Mouse (Mus musculus) layer of hippocampus, postnatal 36 days (tissue): ENCODE measurements at regions not wholly inside any gene's neighbourhood (a gene's known extent, or its start where the extent isn't known, plus 50 kb on each side); places are given as distances from the start of the nearest gene placed in this dataset.
A peak's percentile ranks its signal among the peaks of the same experiment; 100 is the strongest.
"Not testable (repeated sequence)": the region's sequence is repeated elsewhere in the genome, so short reads cannot be mapped to it uniquely, and the experiment has no call there.

Source experiments
- DNase-seq, 2 experiments: peaks; one replicate each; pipeline ENCODE4 v3.0.0; 2022

DNA sequence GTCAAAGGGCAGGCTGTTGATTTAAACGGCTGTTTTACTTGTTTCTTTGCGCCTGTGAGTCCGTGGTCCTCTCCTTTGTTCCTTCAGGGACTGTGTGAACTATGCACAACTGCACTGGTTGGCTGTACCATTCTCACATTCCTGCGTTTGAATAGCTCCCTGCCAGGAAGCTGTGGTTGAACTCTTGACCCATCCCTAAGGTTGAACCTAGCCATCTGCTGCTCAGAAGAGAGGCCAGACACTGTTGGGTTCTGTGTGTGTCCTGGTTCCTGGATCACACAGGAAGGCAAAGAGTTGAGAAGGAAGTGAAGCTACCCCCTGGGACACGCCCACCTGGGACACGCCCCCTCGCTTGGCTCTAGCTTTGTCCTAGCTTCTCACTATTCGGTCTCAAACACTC lies 149.3 kb upstream of the Ubl3 start:
- no peak for DNase-seq

DNA sequence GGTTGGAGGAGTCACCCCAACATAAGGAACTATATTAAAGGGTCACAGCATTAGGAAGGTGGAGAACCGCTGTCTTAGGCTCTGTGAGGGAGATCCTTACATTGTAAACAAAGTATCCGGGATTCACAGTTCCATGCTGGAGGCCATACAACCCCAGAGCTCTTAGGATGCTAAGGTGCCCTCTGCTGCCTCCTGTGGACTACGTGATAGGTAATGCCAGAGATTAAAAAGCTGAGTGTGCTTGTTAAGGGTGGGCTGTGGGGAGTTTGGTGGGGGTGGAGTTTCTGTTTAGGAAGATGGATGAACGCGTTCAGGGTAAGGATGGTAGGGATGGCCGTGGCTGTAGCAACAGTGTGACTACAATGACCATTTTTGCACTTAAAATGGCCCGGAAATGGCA lies 148.4 kb upstream of the Ubl3 start:
- no peak for DNase-seq

DNA sequence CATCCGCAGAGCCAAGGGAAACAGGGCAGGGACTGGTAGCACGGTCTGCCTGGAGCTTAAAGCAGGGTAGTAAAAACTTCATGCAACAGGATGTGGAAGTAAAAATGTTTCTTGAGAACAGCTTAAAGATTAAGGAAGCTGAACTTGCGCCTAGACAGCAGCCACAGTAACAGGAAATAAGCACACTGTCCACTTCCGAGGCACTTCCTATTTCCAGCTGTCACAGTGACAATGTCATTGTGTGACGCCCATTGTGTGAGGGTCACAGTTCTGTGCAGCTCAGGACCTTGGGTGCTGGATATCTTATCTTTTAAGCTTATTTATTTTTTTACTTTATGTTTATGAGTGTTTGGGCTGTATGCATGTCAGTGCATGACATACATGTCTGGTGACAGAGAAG lies 147.7 kb upstream of the Ubl3 start:
- no peak for DNase-seq

DNA sequence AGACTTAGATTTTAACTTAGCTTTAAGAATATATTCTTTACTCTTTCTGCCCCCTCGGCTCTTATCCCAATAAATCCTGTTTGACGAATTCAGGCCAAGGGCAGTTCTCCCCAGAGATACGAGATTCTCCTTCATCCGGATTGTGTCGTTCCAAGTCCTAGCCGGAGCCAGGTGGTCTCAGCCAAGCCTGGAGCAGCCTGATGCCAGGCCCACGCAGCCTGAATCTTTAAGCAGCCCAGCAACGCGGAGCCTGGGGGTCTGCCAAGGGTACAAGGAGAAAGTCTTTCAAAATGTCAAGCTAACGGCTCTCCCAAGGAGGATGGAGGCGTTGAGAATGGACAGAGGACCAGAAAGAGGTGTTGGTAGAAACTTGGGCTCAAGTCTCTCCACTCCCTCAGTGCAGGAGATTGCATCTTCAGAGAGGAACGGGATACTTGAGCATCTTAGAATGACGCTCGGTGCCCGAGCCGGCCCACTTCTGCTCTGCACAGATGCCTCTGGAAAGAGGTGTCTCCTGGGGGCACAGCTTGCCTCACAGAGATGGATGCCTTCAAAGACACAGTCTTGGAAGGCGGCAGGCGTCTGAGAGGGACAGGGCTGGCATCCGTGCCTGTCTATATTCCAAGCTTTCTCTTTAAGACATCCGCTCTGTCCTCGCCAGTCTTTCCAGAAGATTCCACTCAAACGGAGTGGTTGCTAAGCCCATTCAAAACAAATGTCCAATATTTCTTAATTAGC lies 145.2 kb upstream of the Ubl3 start:
- no peak for DNase-seq

DNA sequence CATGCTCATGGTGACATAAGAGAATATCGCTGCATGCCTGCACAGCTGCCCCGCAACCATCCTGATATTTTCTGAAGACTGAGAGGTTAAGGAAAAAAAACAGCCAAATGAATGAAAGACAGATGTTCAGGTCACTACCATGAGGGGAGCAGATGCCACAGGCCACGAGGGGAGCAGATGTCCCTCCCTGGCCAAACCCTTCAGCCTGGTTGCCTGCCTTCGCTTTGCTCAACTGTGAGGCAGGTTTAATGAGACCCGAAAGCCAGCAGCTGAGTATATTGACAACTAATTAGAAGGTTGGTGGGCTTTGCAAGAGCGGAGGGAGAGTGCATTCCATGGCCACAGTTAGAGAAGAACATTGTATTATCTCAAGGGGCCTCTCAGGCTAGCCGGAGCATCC lies 141.8 kb upstream of the Ubl3 start:
- DNase-seq: no peak

DNA sequence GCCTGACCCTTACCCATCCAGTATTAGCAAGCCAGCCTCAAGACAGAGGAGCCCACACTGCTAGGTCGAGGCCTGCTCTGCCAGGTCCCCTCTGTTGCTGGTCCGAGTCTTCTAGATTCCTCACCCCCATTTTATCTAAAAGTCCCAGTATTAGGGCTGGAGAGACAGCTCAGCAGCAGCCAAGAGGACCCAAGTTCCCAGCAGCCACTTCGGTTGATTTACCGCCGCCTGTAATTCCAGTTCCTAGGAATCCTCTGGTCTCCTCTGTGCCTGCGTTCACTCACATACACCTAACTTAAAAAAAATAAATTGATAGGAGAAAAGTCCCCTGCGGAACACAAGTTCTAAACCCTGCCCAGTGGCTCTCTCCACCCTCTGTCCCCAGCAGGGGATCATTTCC lies 138.9 kb upstream of the Ubl3 start:
- no peak for DNase-seq

DNA sequence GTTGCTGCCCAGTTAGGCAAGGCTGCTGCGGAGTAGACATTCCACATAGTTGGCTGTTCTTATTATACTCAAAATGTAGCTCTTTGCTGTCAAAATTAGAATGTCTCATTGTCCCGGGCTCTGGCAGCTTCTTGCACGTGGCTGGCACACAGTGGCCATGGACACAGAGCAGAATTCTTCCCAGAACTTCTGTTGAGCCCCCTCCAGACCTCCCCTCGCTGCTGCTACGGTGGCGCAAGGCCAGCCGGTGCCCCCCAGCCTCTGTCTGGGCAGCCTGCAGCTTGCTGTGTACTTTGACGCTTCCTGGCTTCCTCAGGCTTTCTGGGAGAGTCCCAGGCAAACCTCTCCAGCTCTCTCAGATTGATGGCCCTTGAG lies 138.2 kb upstream of the Ubl3 start:
- DNase-seq: peak in 1 of 2 experiments; percentile 16

DNA sequence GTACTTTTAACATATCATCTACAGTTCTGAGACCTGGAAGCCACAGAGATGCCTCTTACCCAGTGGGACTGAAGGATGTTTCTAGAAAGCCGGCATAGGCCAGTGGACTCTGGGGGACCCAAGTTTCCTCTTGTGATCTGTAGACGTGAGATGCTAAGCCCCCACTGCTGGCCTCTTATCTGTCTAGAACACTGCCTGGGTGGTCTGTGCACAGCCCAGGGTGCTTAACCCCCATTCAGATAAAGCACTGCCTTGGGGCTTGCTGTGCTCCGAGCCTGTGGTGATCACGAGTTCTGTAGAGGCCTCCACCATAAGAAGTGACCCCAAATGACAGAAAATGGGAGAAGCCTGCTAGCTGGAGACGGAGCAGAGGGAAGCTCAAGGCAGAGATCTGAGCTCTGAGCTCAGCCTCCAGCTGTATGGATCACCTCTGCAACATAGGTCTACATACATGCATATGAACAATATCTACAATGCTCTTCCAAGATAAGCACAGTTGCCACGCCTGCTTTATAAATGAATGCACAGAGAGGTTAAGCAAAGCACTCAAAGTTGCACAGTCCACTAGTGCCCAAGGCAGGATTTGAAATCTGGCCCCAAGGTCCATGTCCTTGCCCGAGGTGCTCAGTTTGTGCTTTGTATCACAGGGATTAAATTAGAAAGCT lies 137.7 kb upstream of the Ubl3 start:
- DNase-seq: no peak

DNA sequence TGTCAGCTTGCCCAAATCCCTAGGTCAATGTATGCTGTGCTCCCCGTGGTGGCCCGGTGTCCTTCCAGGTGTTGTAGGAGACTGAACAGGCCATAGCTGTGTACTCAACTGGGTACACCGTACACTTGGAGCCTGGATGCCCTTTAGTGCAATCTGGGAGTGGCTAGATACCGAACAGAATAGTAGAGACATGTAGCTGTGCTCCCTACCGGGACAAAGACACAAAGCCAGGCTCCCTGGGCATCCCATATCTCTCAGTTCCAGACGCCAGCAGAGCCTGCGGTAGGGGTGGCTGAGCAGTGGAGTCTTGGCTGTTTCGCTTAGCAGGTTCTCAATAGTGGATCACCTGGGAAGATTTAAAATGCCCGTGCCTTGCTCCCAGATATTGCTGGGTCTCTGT lies 136.7 kb upstream of the Ubl3 start:
- DNase-seq: no peak

DNA sequence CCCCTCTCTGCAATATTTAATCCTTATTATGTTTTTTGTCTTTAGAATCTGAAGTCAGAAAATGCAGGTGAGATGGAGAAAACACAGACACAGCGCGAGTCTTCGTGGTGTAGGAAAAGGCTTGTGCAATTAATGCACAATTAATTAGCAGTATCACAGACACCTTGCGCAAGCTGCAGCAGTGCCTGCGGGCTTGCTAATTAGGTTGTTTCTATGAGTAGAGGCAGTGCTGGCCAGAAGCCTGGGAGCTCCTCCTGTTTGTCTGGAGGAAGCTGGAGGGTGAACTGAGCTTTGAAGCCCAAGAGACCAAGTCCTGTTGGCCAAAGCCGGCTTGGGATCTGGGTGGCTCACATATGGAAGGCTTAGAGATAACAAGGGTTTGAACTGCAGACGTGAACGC lies 135.9 kb upstream of the Ubl3 start:
- peak; percentile 15 to 26 for DNase-seq

DNA sequence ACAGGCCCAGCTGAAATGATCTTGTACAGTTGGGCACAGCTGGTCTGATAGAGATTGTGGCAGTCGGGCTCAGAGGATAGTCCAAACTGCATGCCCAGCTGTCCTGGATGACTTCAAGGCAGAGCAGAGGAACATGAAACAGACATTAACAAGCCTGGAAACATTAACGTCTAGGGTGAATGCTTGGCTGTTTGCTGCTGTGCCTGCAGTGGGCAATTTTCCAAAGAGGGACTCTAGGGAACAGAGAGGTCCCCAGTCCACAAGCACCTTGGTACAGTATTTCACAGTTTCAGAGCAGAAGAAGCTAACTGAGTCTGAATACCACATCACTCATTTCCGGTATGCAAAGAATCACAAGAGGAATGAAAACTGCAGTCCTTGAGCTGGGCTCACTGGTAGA lies 135.2 kb upstream of the Ubl3 start:
- DNase-seq: no peak

DNA sequence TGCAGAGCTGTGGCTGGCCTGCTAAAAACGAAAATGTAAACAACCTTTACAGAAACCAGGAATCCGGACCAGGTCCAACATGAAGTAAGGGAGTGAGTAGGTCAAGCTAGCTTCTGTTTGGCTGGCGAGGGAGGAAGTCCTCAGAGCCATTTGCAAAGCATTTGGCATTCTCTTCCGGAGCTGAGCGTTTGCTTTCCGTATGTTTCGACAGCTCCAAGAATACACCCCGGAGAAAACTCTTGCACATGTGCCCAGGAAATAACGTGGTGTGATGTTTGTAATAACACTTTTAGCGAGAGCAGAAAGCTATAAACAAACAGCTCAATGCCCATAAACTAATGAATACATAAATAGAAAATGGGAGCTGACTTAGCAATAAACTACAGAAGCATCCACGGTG lies 131.6 kb upstream of the Ubl3 start:
- no peak for DNase-seq

DNA sequence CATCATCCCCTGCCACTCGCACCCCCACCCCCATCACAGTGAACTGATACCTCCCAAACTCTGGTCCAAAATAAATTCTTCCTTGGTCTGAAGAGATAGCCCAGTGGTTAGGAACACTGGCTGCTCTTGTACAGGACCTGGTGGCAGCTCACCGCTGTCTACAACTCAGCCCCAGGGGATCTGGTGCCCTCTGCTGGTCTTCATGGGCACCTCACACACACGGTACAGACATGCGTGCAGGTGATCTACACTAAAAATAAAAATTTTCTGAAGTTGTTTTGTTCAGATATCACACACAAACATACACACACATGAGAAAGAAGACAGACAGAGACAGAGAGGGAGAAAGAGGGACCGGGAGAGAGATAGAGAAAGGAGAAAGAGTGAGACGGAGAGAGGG lies 130.0 kb upstream of the Ubl3 start:
- DNase-seq: no peak

DNA sequence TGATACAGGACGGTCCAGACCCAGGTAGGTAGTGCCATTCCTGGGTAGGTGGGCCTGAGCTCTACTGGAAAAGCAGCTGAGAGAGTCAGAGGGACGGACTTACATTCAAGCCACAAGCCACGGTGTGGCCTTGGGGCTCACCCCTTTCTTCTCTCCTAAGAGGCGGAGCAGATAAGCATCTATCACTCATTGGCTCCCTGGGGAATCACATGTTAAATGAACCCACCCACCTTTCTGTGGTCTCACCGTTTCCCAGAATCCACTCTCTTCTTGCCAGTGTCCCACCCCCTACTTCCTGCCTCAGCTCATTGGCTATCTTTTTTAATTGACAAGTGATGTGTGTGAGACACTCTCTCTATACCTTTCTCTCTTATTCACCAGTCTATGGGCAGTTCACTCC lies 127.8 kb upstream of the Ubl3 start:
- DNase-seq: no peak

DNA sequence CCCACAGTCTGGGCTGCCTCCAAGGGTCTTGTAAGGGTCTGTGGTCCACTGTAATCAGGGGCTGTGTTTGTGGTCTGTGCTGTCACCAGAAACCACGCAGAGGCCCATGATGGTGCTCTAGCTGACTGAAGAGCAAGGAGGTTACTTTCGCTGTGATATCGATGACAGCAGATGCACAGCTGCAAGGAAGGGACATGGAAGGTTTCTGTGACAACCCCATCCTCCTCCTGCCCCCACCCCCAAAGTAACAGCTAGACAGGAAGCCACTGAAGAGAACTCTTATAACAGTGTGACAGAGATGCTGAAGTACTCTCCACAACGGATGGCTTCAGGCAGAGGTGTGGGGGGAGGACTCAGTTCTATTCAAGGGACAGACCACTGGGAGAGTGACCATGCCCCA lies 127.0 kb upstream of the Ubl3 start:
- DNase-seq: no peak

DNA sequence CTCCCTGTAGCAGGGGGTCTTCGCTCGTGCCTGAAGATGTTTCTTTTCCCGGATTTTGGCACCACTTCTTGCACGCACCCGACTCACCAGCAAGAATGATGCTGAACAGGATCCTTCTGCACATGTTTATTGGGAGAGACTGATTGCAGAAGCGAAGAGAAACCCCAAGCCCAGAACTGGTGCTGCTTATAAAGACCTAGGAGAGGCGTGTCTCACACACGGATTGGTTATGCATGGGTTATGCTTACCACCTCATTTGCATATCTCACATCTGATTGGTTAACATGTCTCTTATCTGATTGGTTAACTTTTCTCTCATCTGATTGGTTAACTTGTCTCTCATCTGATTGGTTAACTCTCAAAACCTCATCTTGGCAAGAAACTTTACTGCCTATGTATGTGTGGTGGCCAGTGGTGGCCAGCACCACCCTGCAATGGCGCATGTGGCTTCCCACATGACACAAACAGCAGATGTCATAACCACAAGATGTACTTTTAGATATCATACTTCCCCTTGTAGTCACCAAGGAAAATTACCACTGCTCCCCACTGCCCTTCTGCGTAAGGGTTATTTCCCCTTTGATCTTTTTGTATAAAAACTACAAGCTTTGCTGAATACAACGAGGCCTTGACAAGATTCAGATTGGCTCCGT lies 125.8 kb upstream of the Ubl3 start:
- not testable (repeated sequence) for DNase-seq

DNA sequence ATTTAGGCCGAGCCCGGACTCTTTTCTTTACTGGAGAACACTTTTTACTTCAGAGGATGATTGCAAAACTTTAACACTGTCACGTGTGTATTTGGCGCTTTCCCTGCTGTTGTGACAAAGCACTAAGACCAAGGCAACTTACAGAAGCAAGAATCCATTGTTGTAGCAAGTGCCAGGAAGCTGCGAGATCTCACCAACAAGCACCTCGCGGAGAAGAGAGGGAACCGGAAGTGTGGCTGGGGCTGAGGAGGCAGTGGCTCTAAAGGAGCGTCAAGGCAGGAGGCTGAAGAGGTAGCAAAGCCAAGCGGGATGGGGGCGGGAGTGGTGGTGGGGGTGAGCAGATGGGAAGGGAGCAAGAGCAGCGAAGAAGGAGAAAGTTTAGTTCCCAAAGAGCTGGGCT lies 121.7 kb upstream of the Ubl3 start:
- no peak for DNase-seq

DNA sequence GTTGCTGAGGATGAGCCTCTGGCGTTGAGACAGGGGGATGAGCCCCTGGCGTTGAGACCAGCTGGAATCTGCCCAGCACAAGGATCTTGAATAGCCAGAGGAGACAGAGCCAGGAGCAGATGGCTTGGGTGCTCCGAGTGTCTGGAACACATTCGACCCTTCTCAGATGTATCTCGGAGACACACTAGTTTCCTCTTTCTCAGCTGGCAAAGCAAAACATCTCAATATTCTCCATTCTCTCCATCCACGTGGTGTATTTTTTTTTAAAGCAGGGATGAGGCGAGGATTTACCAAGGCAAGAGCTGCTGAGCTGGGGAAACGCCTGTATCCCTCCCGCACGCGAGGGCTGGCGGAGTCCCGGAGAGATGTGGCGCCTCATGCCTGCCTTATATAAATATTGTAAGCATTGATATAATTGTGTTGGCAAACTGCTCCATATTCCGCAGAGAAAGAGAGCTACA lies 109.7 kb upstream of the Ubl3 start:
- DNase-seq: peak; percentile 18 to 21

DNA sequence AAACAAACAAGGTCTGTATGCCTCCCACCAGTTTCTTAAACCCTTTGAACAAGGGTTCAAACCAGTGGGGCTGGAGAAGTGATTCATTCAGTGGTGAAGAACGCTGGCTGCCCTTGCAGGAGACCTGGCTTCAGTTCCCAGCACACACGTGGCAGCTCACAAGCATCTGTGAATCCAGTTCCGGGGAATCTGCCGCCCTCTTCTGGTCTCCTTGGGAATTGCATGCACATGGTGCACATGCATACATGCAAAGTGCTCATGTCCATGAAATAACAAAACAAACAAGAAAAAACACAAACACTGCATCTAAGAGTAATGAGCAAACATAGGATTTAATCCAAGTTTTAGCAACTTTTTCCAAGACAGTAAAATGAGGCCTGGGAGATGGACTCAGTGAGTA lies 108.5 kb upstream of the Ubl3 start:
- DNase-seq: no peak

DNA sequence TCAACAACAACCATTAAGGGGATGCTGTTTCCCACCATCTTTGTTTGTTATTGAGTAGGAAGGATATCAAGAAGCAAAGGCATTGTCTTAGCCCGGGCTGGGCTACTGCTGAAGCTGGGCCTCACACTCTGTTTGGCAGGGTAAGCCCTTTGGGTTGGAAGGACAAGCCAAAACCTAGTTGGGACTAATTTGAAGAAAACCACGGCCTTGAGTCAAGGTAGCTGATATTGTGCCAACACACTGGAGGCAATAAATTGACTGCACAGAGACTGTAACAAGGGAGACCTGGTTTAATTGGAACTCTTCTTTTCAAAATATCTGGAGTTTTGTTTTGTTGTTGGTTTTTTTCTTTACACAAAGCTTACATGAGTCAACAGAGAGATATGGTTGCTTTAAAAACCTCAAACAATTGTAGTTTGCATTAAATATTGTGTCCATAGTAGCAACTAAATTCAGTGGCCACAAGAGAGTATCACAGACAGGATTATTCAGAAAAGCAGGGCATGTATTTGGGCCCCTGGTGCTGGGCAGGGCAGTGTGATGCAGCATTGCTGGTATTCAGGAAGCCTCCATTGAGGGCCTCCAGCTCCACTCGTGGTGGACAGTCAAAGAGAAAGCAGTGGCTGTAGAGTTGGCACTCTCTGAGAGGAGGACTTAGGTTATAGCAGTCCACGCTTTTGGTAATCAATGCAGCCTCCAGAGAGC lies 105.5 kb upstream of the Ubl3 start:
- no peak for DNase-seq

DNA sequence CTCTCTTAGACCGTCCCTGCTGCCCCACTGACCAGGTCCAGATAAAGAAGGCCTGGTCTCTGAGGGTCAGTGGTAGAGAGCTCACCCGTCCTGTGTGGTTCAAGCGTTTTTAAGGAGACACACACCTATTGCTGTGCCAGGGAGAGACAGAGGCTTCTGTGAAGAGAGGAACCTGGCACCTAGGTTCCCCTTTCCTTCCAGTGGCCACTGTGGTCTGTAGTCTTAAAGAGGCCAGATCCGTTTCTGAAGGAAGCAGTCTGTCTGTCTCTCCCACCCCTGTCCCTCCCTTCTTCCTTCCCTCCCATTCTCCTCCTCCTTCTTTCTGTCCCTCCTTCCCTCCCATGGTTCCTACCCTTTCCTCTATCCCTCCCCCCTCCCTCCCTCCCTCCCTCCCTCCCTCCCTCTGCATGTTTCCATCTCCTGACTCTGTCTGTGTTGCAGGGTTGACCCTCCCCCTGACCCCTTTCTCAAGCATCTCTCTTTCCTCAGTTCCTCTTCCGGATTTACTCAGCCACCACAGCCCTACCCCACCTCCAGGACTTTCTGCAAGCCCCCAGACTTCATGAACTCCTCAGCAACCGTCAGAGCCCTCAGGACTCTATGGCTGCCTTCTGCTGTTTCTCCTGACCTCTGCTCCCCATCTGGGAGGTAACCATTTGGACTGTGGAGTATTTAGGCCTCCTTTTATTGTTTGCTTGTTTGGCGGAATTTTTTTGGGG lies 100.1 kb upstream of the Ubl3 start:
- DNase-seq: no peak

DNA sequence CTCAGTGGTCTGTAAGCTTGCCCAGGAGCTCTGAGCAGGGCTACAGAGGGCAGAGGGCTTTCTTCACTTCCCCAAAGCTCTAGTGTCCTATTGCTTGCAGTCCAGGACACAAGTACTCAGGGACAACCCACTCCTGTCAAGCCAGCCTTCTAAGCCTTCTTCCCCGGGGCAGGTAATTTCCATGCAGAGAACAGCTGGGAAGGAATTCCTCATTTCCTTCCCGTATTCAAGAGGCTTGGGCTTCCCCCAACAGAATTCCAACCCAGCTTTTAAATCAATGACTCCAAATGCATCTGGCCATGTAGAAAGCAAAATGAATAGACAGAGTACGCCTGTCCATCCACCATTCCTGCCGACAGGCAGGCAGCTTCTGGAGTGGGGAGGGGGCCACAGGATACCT lies 99.1 kb upstream of the Ubl3 start:
- no peak for DNase-seq

DNA sequence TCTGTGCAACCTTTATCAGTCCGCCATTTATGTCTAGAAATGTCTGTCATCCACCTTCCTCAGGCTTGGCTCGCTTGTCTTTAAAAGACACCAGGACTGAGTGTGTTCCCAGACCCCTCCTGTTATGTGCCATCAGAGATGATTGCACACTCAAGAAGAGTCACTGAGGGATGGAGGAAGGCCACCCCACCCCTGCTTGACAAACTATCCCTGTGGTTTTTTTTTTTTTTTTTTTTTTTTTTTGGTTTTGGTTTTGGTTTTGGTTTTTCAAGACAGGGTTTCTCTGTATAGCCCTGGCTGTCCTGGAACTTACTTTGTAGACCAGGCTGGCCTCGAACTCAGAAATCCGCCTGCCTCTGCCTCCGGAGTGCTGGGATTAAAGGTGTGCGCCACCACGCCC lies 97.0 kb upstream of the Ubl3 start:
- DNase-seq: not testable (repeated sequence)
